Mouse (Mus musculus) heart, embryonic 15.5 days (tissue): ENCODE results near the gene Gm49387. TPM values are rescaled to one million over a fixed set of nuclear protein-coding genes. Genes with fewer than 3 reads are reported as not detected.

Source experiments
- ATAC-seq: fragments of 200-750 bp; cut with Nextera tagmentation; replicated peaks from 2 replicates; pipeline ENCODE4 v1.8.0; 2017; ENCODE audit warnings: low read depth, moderate TSS enrichment; ENCODE audit not compliant: insufficient number of reproducible peaks, insufficient read depth, low FRiP score
- H3K27ac ChIP-seq: fragments of 300-500 bp; sonication (generic); 2 replicates; pipeline ENCODE4 v1.5.1; 2015; ENCODE audit warnings: mild to moderate bottlenecking, inconsistent platforms
- H3K27me3 ChIP-seq: fragments of 300-500 bp; sonication (generic); 2 replicates; pipeline ENCODE4 v1.6.1; 2015; ENCODE audit warnings: inconsistent platforms
- H3K36me3 ChIP-seq: fragments of 300-500 bp; sonication (generic); 2 replicates; pipeline ENCODE4 v1.6.1; 2015; ENCODE audit warnings: mild to moderate bottlenecking, inconsistent platforms
- H3K4me1 ChIP-seq: fragments of 300-500 bp; sonication (generic); replicated peaks from 2 replicates; pipeline ENCODE4 v1.6.1; 2015; ENCODE audit warnings: inconsistent platforms
- H3K4me2 ChIP-seq: fragments of 300-500 bp; sonication (generic); 2 replicates; pipeline ENCODE4 v1.6.1; 2015; ENCODE audit warnings: inconsistent platforms, mild to moderate bottlenecking, moderate library complexity
- H3K4me3 ChIP-seq: fragments of 300-500 bp; sonication (generic); 2 replicates; pipeline ENCODE4 v1.5.1; 2015; ENCODE audit warnings: mild to moderate bottlenecking, inconsistent platforms
- H3K9ac ChIP-seq: fragments of 300-500 bp; sonication (generic); 2 replicates; pipeline ENCODE4 v1.6.1; 2015; ENCODE audit warnings: mild to moderate bottlenecking, inconsistent platforms
- H3K9me3 ChIP-seq: fragments of 300-500 bp; sonication (generic); replicated peaks from 2 replicates; pipeline ENCODE4 v1.6.1; 2016; ENCODE audit warnings: inconsistent platforms
- WGBS: fragments of 180-500 bp; shearing (Covaris S2); methylation state at CpG from one replicate; pipeline ENCODE4 v1.1.7; 2015; ENCODE audit warnings: mixed read lengths; 5-methylcytosine and 5-hydroxymethylcytosine counted together
- polyA plus RNA-seq: library from polyadenylated mRNA; unstranded; fragments of >200 nt; fragmentation: Nextera tagmentation; extraction: Ambion mirVana; gene quantifications from 2 replicates; pipeline ENCODE4 v1.2.1, GENCODE M21; 2015

Gene Gm49387
- polyA plus RNA-seq: 2.6 TPM in 2 replicates

GRCm38 (mm10) chr14:31640346-31640889 is at the start of gene Gm49387:
TSS of gene Gm49387 (minus strand) at chr14:31640878.
- no peaks in the 10 kb centered on the region for H3K9me3 ChIP-seq
- ATAC-seq: peak; percentile 40
- H3K27ac ChIP-seq: peak within 1 kb of the TSS; percentile 90
- WGBS: 3% methylated on average over 26 of the region's 26 CpGs
- H3K36me3 ChIP-seq: no peaks in the 10 kb centered on the region
- H3K4me3 ChIP-seq: peak within 1 kb of the TSS; percentile 83
- peaks cover 12% of the 10 kb centered on the region for H3K4me1 ChIP-seq
- no peaks in the 10 kb centered on the region for H3K27me3 ChIP-seq
- H3K4me2 ChIP-seq: peak within 1 kb of the TSS; percentile 90
- peak within 1 kb of the TSS; percentile 71 for H3K9ac ChIP-seq

- no peaks in the 10 kb centered on the region for H3K27me3 ChIP-seq
- H3K9me3 ChIP-seq: no peaks in the 10 kb centered on the region
- 91% methylated on average over 1 of the region's 1 CpGs for WGBS
- no peaks in the 10 kb centered on the region for H3K36me3 ChIP-seq
- H3K27ac ChIP-seq: no peak overlapping the region
- no peak; the same call in 1 of the 2 replicates for ATAC-seq
- no peak overlapping the region for H3K4me3 ChIP-seq
- H3K4me1 ChIP-seq: peaks cover 9% of the 10 kb centered on the region
- H3K9ac ChIP-seq: no peak overlapping the region
- no peak overlapping the region for H3K4me2 ChIP-seq
These were observed 45.6 kb upstream of the Gm49387 start for GRCm38 (mm10) chr14:31686231-31686630.

- Histone ChIP-seq H3K4me3 (no peak overlapping the region), H3K36me3 (no peaks in the 10 kb centered on the region), H3K27ac (no peak overlapping the region), H3K4me1 (peaks cover 9% of the 10 kb centered on the region), H3K9ac (no peak overlapping the region), H3K9me3 (no peaks in the 10 kb centered on the region), H3K27me3 (no peaks in the 10 kb centered on the region), H3K4me2 (0 out of 2 replicates have a peak overlapping the region, but pooled peaks have one; percentile 18)
- WGBS: 76% methylated on average over 10 of the region's 10 CpGs
- no peak for ATAC-seq
These were observed 45.0 kb upstream of the Gm49387 start for GRCm38 (mm10) chr14:31685680-31686079.

- Histone ChIP-seq H3K9ac (no peak overlapping the region), H3K27me3 (no peaks in the 10 kb centered on the region), H3K4me1 (peaks cover 9% of the 10 kb centered on the region), H3K4me3 (no peak overlapping the region), H3K9me3 (no peaks in the 10 kb centered on the region), H3K36me3 (no peaks in the 10 kb centered on the region), H3K27ac (no peak overlapping the region), H3K4me2 (no peak overlapping the region)
- ATAC-seq: no peak
- WGBS: 62% methylated on average over 7 of the region's 7 CpGs
These were observed 43.8 kb upstream of the Gm49387 start for GRCm38 (mm10) chr14:31684343-31685040.

- 77% methylated on average over 2 of the region's 2 CpGs for WGBS
- Histone ChIP-seq H3K4me2 (no peak overlapping the region), H3K36me3 (no peaks in the 10 kb centered on the region), H3K9ac (no peak overlapping the region), H3K27me3 (no peaks in the 10 kb centered on the region), H3K4me1 (peaks cover 4% of the 10 kb centered on the region), H3K9me3 (no peaks in the 10 kb centered on the region), H3K4me3 (no peak overlapping the region), H3K27ac (no peak overlapping the region)
- ATAC-seq: no peak
These were observed 42.9 kb upstream of the Gm49387 start for GRCm38 (mm10) chr14:31683610-31684009.

GRCm38 (mm10) chr14:31681931-31682555 is 41.4 kb upstream of the Gm49387 start:
- peaks cover 4% of the 10 kb centered on the region for H3K4me1 ChIP-seq
- H3K27me3 ChIP-seq: no peaks in the 10 kb centered on the region
- no peak overlapping the region for H3K27ac ChIP-seq
- WGBS: 55% methylated on average over 5 of the region's 5 CpGs
- no peak overlapping the region for H3K4me2 ChIP-seq
- no peak overlapping the region for H3K4me3 ChIP-seq
- no peaks in the 10 kb centered on the region for H3K36me3 ChIP-seq
- no peak for ATAC-seq
- no peak overlapping the region for H3K9ac ChIP-seq
- no peaks in the 10 kb centered on the region for H3K9me3 ChIP-seq

- H3K4me3 ChIP-seq: no peak overlapping the region
- no peak overlapping the region for H3K9ac ChIP-seq
- H3K36me3 ChIP-seq: no peaks in the 10 kb centered on the region
- H3K9me3 ChIP-seq: no peaks in the 10 kb centered on the region
- no peak overlapping the region for H3K27ac ChIP-seq
- no peak overlapping the region for H3K4me2 ChIP-seq
- H3K27me3 ChIP-seq: no peaks in the 10 kb centered on the region
- 79% methylated on average over 9 of the region's 9 CpGs for WGBS
- no peak for ATAC-seq
- H3K4me1 ChIP-seq: peaks cover 4% of the 10 kb centered on the region
These were observed 40.6 kb upstream of the Gm49387 start for GRCm38 (mm10) chr14:31681291-31681690.

GRCm38 (mm10) chr14:31680656-31681055 is 40.0 kb upstream of the Gm49387 start:
- H3K9me3 ChIP-seq: no peaks in the 10 kb centered on the region
- no peak overlapping the region for H3K9ac ChIP-seq
- H3K36me3 ChIP-seq: no peaks in the 10 kb centered on the region
- H3K27me3 ChIP-seq: no peaks in the 10 kb centered on the region
- no peak overlapping the region for H3K4me3 ChIP-seq
- peaks cover 4% of the 10 kb centered on the region for H3K4me1 ChIP-seq
- H3K27ac ChIP-seq: no peak overlapping the region
- 84% methylated on average over 3 of the region's 3 CpGs for WGBS
- no peak overlapping the region for H3K4me2 ChIP-seq
- ATAC-seq: no peak

- Histone ChIP-seq H3K4me2 (no peak overlapping the region), H3K9me3 (no peaks in the 10 kb centered on the region), H3K27me3 (no peaks in the 10 kb centered on the region), H3K36me3 (peaks cover 10% of the 10 kb centered on the region; the same call in 1 of the 2 replicates), H3K4me3 (no peak overlapping the region), H3K9ac (no peak overlapping the region), H3K27ac (no peak overlapping the region), H3K4me1 (peaks cover 23% of the 10 kb centered on the region)
- ATAC-seq: no peak
- WGBS: 62% methylated on average over 10 of the region's 10 CpGs
These were observed 31.1 kb upstream of the Gm49387 start for GRCm38 (mm10) chr14:31671635-31672320.

- Histone ChIP-seq H3K27me3 (no peaks in the 10 kb centered on the region), H3K4me3 (no peak overlapping the region), H3K36me3 (peaks cover 12% of the 10 kb centered on the region; the same call in 1 of the 2 replicates), H3K4me1 (peaks cover 26% of the 10 kb centered on the region), H3K4me2 (peak overlapping the region; percentile 26; the same call in 1 of the 2 replicates), H3K27ac (peak overlapping the region; percentile 65), H3K9ac (no peak overlapping the region), H3K9me3 (no peaks in the 10 kb centered on the region)
- 71% methylated on average over 15 of the region's 15 CpGs for WGBS
- ATAC-seq: peak; percentile 4; the same call in 1 of the 2 replicates
These were observed 29.2 kb upstream of the Gm49387 start for GRCm38 (mm10) chr14:31669642-31670490.
